Comparison of ENCODE assay signal across 27 mouse cellular contexts in genomic region chr3:138074214-138074613, GRCm38 (mm10). TPM values are rescaled to one million over a fixed set of nuclear protein-coding genes. Genes with fewer than 3 reads are reported as not detected.
A peak's percentile ranks its signal among the peaks of the same experiment; 100 is the strongest.
DNase-seq lines count a peak whose midpoint lies in the region; ATAC-seq and TF ChIP-seq lines count a peak whose summit lies in the region.
"Had no signal": no experiment of that assay in that cellular context is flagged by ENCODE, and none has a peak within 500 bp of the region (broad histone marks: within the 10 kb centered on the region; RNA-seq: fewer than 3 reads in every experiment).

No protein-coding gene starts in this region.

- TF ChIP-seq CTCF in midbrain, postnatal 0 days (IDR thresholded peaks at IDR 0.05) = no peak

- peaks cover 21% of the 10 kb centered on the region for H3K36me3 ChIP-seq in heart, embryonic 14.5 days (ENCODE audit: control insufficient read depth, insufficient read depth, low read length)
- H3K36me3 ChIP-seq in hindbrain, embryonic 14.5 days (replicated peaks; ENCODE audit: control insufficient read depth, insufficient read depth) = no peaks in the 10 kb centered on the region
- no peaks in the 10 kb centered on the region for H3K36me3 ChIP-seq in hindbrain, embryonic 11.5 days (ENCODE audit: control insufficient read depth, insufficient read depth, low read length)
- H3K36me3 ChIP-seq in midbrain, embryonic 14.5 days (ENCODE audit: control insufficient read depth, insufficient read depth, low read length) = no peaks in the 10 kb centered on the region
- no peaks in the 10 kb centered on the region for H3K36me3 ChIP-seq in midbrain, postnatal 0 days (ENCODE audit: insufficient read depth, low read length)
- H3K36me3 ChIP-seq: embryonic facial prominence, embryonic 13.5 days; neural tube, embryonic 12.5 days had no signal

- intact Hi-C loops in heart, postnatal 10 days (cut with DNase I) = loop anchor here (2.0 kb wide), 1 partner anchor 23 kb away; no protein-coding TSS in a partner anchor

- ATAC-seq in heart, embryonic 14.5 days (ENCODE audit: insufficient number of reproducible peaks, insufficient read depth, low FRiP score, low read depth) = no peak
- peak; percentile 32; the same call in 1 of the 2 replicates for ATAC-seq in hindbrain, embryonic 14.5 days (ENCODE audit: low FRiP score)
- no peak for ATAC-seq in hindbrain, embryonic 11.5 days (ENCODE audit: low FRiP score)
- 0 out of 2 replicates have a peak, but pooled peaks have one; percentile 24 for ATAC-seq in midbrain, embryonic 14.5 days (ENCODE audit: low FRiP score, low TSS enrichment)
- ATAC-seq in midbrain, postnatal 0 days (ENCODE audit: low FRiP score) = no peak
- ATAC-seq: forebrain, embryonic 13.5 days; liver, postnatal 0 days had no signal

- H3K4me3 ChIP-seq in heart, embryonic 14.5 days (ENCODE audit: control insufficient read depth in 1 of 2, insufficient read depth in 1 of 2, low read depth in 1 of 2, low read length in 2 of 2) = no peak overlapping the region; a peak in 1 of 4 replicates
- H3K4me3 ChIP-seq in hindbrain, embryonic 14.5 days (replicated peaks; ENCODE audit: low read length) = no peak overlapping the region
- no peak overlapping the region for H3K4me3 ChIP-seq in hindbrain, embryonic 11.5 days (ENCODE audit: low read depth, low read length)
- no peak overlapping the region for H3K4me3 ChIP-seq in midbrain, embryonic 14.5 days (replicated peaks; ENCODE audit: low read depth, low read length)
- no peak overlapping the region for H3K4me3 ChIP-seq in midbrain, postnatal 0 days (ENCODE audit: low read depth, low read length)
- H3K4me3 ChIP-seq: embryonic facial prominence, embryonic 13.5 days; erythroblast, embryonic 14.5 days; forebrain, embryonic 13.5 days; neural tube, embryonic 12.5 days had no signal

- H3K27ac ChIP-seq in heart, embryonic 14.5 days (replicated peaks in 1 of 2; ENCODE audit: control insufficient read depth in 1 of 2, insufficient read depth in 1 of 2, low read depth in 2 of 2, low read length in 2 of 2) = peak overlapping the region in 1 of 2 experiments; percentile 79; a peak in 1 of 4 replicates
- no peak overlapping the region for H3K27ac ChIP-seq in hindbrain, embryonic 14.5 days
- no peak overlapping the region for H3K27ac ChIP-seq in hindbrain, embryonic 11.5 days (ENCODE audit: low read depth, low read length)
- H3K27ac ChIP-seq in midbrain, embryonic 14.5 days (replicated peaks; ENCODE audit: low read depth, low read length) = no peak overlapping the region
- no peak overlapping the region for H3K27ac ChIP-seq in midbrain, postnatal 0 days (ENCODE audit: low read depth, low read length)
- H3K27ac ChIP-seq: embryonic facial prominence, embryonic 13.5 days; forebrain, embryonic 13.5 days; neural tube, embryonic 12.5 days had no signal

- H3K9ac ChIP-seq in heart, embryonic 14.5 days (ENCODE audit: low read length) = no peak overlapping the region; the same call in 1 of the 2 replicates
- H3K9ac ChIP-seq in hindbrain, embryonic 14.5 days = no peak overlapping the region
- no peak overlapping the region for H3K9ac ChIP-seq in hindbrain, embryonic 11.5 days (ENCODE audit: low read depth, low read length)
- H3K9ac ChIP-seq in midbrain, embryonic 14.5 days (replicated peaks; ENCODE audit: low read length) = no peak overlapping the region
- H3K9ac ChIP-seq in midbrain, postnatal 0 days (replicated peaks; ENCODE audit: low read length, poor library complexity, severe bottlenecking) = no peak overlapping the region
- H3K9ac ChIP-seq: embryonic facial prominence, embryonic 13.5 days; forebrain, embryonic 13.5 days; liver, postnatal 0 days; neural tube, embryonic 12.5 days had no signal

- no peaks in the 10 kb centered on the region for H3K9me3 ChIP-seq in heart, embryonic 14.5 days (ENCODE audit: control insufficient read depth, low read length)
- no peaks in the 10 kb centered on the region for H3K9me3 ChIP-seq in hindbrain, embryonic 14.5 days (ENCODE audit: control insufficient read depth, low read length)
- H3K9me3 ChIP-seq in hindbrain, embryonic 11.5 days (ENCODE audit: control insufficient read depth, low read length) = no peaks in the 10 kb centered on the region
- no peaks in the 10 kb centered on the region for H3K9me3 ChIP-seq in midbrain, embryonic 14.5 days (ENCODE audit: control insufficient read depth, low read length)
- H3K9me3 ChIP-seq in midbrain, postnatal 0 days (ENCODE audit: low read length) = no peaks in the 10 kb centered on the region
- H3K9me3 ChIP-seq: embryonic facial prominence, embryonic 13.5 days; forebrain, embryonic 13.5 days; neural tube, embryonic 12.5 days had no signal

- DNase-seq in heart, postnatal 10 days = no peak
- no peak for DNase-seq in hindbrain, embryonic 14.5 days (ENCODE audit: low spot score)
- DNase-seq in hindbrain, embryonic 11.5 days (ENCODE audit: low spot score) = no peak
- DNase-seq in midbrain, embryonic 14.5 days = no peak
- DNase-seq in midbrain, postnatal 0 days (ENCODE audit: low spot score) = no peak
- DNase-seq in thymus, postnatal 14 days = no peak
- DNase-seq: adrenal gland, adult 2 months; cerebellum, adult 18-20 months; cerebellum, postnatal 14 days; gastrocnemius, adult 2 months; kidney, adult 2 months; kidney, postnatal 10 days; left cerebral cortex, postnatal 4 days; liver, postnatal 0 days; lung, postnatal 14 days; right cerebral cortex, postnatal 14 days; spleen, adult 18-20 months had no signal

- peaks cover 15 to 32% of the 10 kb centered on the region in 2 experiments for H3K4me1 ChIP-seq in heart, embryonic 14.5 days (ENCODE audit: control insufficient read depth in 2 of 2, insufficient read depth in 2 of 2, low read length in 2 of 2)
- H3K4me1 ChIP-seq in hindbrain, embryonic 14.5 days (replicated peaks; ENCODE audit: control insufficient read depth, insufficient read depth, low read length) = peaks cover 3% of the 10 kb centered on the region; the same call in 1 of the 2 replicates
- peaks cover 6% of the 10 kb centered on the region; the same call in 1 of the 2 replicates for H3K4me1 ChIP-seq in hindbrain, embryonic 11.5 days (replicated peaks; ENCODE audit: control insufficient read depth, insufficient read depth, low read length)
- peaks cover 9% of the 10 kb centered on the region; the same call in 1 of the 2 replicates for H3K4me1 ChIP-seq in midbrain, embryonic 14.5 days (ENCODE audit: control insufficient read depth, insufficient read depth, low read length)
- no peaks in the 10 kb centered on the region for H3K4me1 ChIP-seq in midbrain, postnatal 0 days (ENCODE audit: insufficient read depth, low read length)

- no peaks in the 10 kb centered on the region for H3K27me3 ChIP-seq in heart, embryonic 14.5 days (ENCODE audit: control insufficient read depth, insufficient read depth, low read length)
- H3K27me3 ChIP-seq in hindbrain, embryonic 14.5 days (ENCODE audit: control insufficient read depth, insufficient read depth, low read length) = no peaks in the 10 kb centered on the region
- no peaks in the 10 kb centered on the region for H3K27me3 ChIP-seq in hindbrain, embryonic 11.5 days (ENCODE audit: control insufficient read depth, insufficient read depth, low read length)
- no peaks in the 10 kb centered on the region for H3K27me3 ChIP-seq in midbrain, embryonic 14.5 days (ENCODE audit: control insufficient read depth, insufficient read depth, low read length)
- H3K27me3 ChIP-seq in midbrain, postnatal 0 days (ENCODE audit: insufficient read depth, low read length) = no peaks in the 10 kb centered on the region
- H3K27me3 ChIP-seq: embryonic facial prominence, embryonic 13.5 days; forebrain, embryonic 13.5 days; neural tube, embryonic 12.5 days had no signal

- peak overlapping the region; percentile 80 for H3K4me2 ChIP-seq in heart, embryonic 14.5 days (ENCODE audit: low read length)
- no peak overlapping the region for H3K4me2 ChIP-seq in hindbrain, embryonic 14.5 days (replicated peaks)
- H3K4me2 ChIP-seq in hindbrain, embryonic 11.5 days (replicated peaks; ENCODE audit: low read depth, low read length) = no peak overlapping the region
- H3K4me2 ChIP-seq in midbrain, embryonic 14.5 days (ENCODE audit: low read length) = no peak overlapping the region
- no peak overlapping the region for H3K4me2 ChIP-seq in midbrain, postnatal 0 days (ENCODE audit: low read depth, low read length, poor library complexity, severe bottlenecking)
- H3K4me2 ChIP-seq: embryonic facial prominence, embryonic 13.5 days; forebrain, embryonic 13.5 days; liver, embryonic 11.5 days; neural tube, embryonic 12.5 days had no signal

- WGBS in heart, embryonic 14.5 days = 83% methylated on average over 1 of the region's 1 CpGs
- WGBS in hindbrain, embryonic 14.5 days = 96% methylated on average over 1 of the region's 1 CpGs
- 88% methylated on average over 1 of the region's 1 CpGs for WGBS in hindbrain, embryonic 11.5 days
- WGBS in midbrain, embryonic 14.5 days = 91% methylated on average over 1 of the region's 1 CpGs
- 85% methylated on average over 1 of the region's 1 CpGs for WGBS in midbrain, postnatal 0 days

RNA-seq across cellular contexts. Expression of gene Gm5105, which starts 7.0 kb away (rescaled TPM):
- 0.57 and 0.89 TPM in 2 replicates for polyA plus RNA-seq in heart, embryonic 14.5 days (2014; fragmentation: Nextera tagmentation; extraction: Ambion mirVana)
- total RNA-seq in heart, postnatal 10 days (2021) = under 1 TPM; 0.67 to 0.72 TPM
- 0.29 TPM in 1 of 2 replicates, not detected in the other for polyA plus RNA-seq in hindbrain, embryonic 14.5 days (2014; fragmentation: Nextera tagmentation; extraction: Ambion mirVana)
- polyA plus RNA-seq in hindbrain, embryonic 11.5 days (2014; fragmentation: Nextera tagmentation; extraction: Ambion mirVana) = not detected in 2 replicates
- polyA plus RNA-seq in midbrain, embryonic 14.5 days (2014; fragmentation: Nextera tagmentation; extraction: Ambion mirVana) = not detected in 2 replicates
- not detected in 2 replicates for total RNA-seq in midbrain, postnatal 0 days (2014; rRNA removed)
- polyA plus RNA-seq in midbrain, postnatal 0 days (2015; fragmentation: Nextera tagmentation; extraction: Ambion mirVana) = 0.11 and 0.12 TPM in 2 replicates
- total RNA-seq: adrenal gland, adult 2 months; layer of hippocampus, adult 18-20 months; left cerebral cortex, postnatal 4 days; megakaryocyte progenitor cell, adult 5-6 weeks; MEL had no signal
- polyA plus RNA-seq: adrenal gland, adult 2 months; embryonic facial prominence, embryonic 13.5 days; erythroblast, embryonic 14.5 days; forebrain, embryonic 13.5 days; kidney, adult 2 months; liver, embryonic 11.5 days; liver, postnatal 0 days; neural tube, embryonic 12.5 days; thymus, postnatal 0 days had no signal

RNA-seq across cellular contexts. Expression of gene 1110002E22Rik, which starts 9.4 kb away (rescaled TPM):
- polyA plus RNA-seq in heart, embryonic 14.5 days (2014; fragmentation: Nextera tagmentation; extraction: Ambion mirVana) = 16.5 and 18.7 TPM in 2 replicates
- total RNA-seq in heart, postnatal 10 days (2021) = 10 to 100 TPM; 51.3 to 77.4 TPM
- 0.07 and 0.10 TPM in 2 replicates for polyA plus RNA-seq in hindbrain, embryonic 14.5 days (2014; fragmentation: Nextera tagmentation; extraction: Ambion mirVana)
- polyA plus RNA-seq in hindbrain, embryonic 11.5 days (2014; fragmentation: Nextera tagmentation; extraction: Ambion mirVana) = 0.17 and 0.20 TPM in 2 replicates
- polyA plus RNA-seq in midbrain, embryonic 14.5 days (2014; fragmentation: Nextera tagmentation; extraction: Ambion mirVana) = 0.12 and 0.18 TPM in 2 replicates
- total RNA-seq in midbrain, postnatal 0 days (2014; rRNA removed) = 0.11 and 0.24 TPM in 2 replicates
- 0.04 and 0.05 TPM in 2 replicates for polyA plus RNA-seq in midbrain, postnatal 0 days (2015; fragmentation: Nextera tagmentation; extraction: Ambion mirVana)
- total RNA-seq: megakaryocyte progenitor cell, adult 5-6 weeks had no signal
- polyA plus RNA-seq: erythroblast, embryonic 14.5 days had no signal

Comparison
In these comparisons a context has a peak if more than half of its experiments do, and no peak if none do; other contexts are left out.
1. ATAC-seq: peak in hindbrain, embryonic 14.5 days (single experiment) and midbrain, embryonic 14.5 days (single experiment); none in heart, embryonic 14.5 days (single experiment), hindbrain, embryonic 11.5 days (single experiment) and midbrain, postnatal 0 days (single experiment).
2. RNA of gene 1110002E22Rik, which starts 9.4 kb away (polyA plus RNA-seq): 16.5 to 18.7 TPM in heart, embryonic 14.5 days; 0.17 to 0.20 TPM in hindbrain, embryonic 11.5 days, 0.12 to 0.18 TPM in midbrain, embryonic 14.5 days, 0.07 to 0.10 TPM in hindbrain, embryonic 14.5 days and 0.04 to 0.05 TPM in midbrain, postnatal 0 days; every median in the first group is over 10 times any median in the second.